Mouse (Mus musculus) midbrain, embryonic 14.5 days (tissue): ENCODE results near the gene Olfr414. TPM values are rescaled to one million over a fixed set of nuclear protein-coding genes. Genes with fewer than 3 reads are reported as not detected.

Experiments
- ATAC-seq: fragments of 200-750 bp; cut with Nextera tagmentation; 2 replicates; pipeline ENCODE4 v1.8.0; 2017; ENCODE audit warnings: moderate number of reproducible peaks, moderate library complexity; ENCODE audit not compliant: low FRiP score, low TSS enrichment
- DNase-seq: peaks from one replicate; pipeline ENCODE4 v3.0.0-alpha.2; 2015
- H3K27ac ChIP-seq: fragments of 300-500 bp; sonication (generic); replicated peaks from 2 replicates; pipeline ENCODE4 v1.5.1; 2014; ENCODE audit warnings: mild to moderate bottlenecking, low read depth, low read length, moderate library complexity
- H3K27me3 ChIP-seq: fragments of 300-500 bp; sonication (generic); 2 replicates; pipeline ENCODE4 v1.6.1; 2014; ENCODE audit warnings: low read length, control low read depth, mixed read lengths; ENCODE audit not compliant: control insufficient read depth, insufficient read depth
- H3K36me3 ChIP-seq: fragments of 300-500 bp; sonication (generic); 2 replicates; pipeline ENCODE4 v1.6.1; 2014; ENCODE audit warnings: low read length, control low read depth; ENCODE audit not compliant: control insufficient read depth, insufficient read depth
- H3K4me1 ChIP-seq: fragments of 300-500 bp; sonication (generic); 2 replicates; pipeline ENCODE4 v1.6.1; 2014; ENCODE audit warnings: mild to moderate bottlenecking, antibody characterized with exemption, low read length, control low read depth; ENCODE audit not compliant: control insufficient read depth, insufficient read depth
- H3K4me2 ChIP-seq: fragments of 300-500 bp; sonication (generic); 2 replicates; pipeline ENCODE4 v1.6.1; 2014; ENCODE audit warnings: mild to moderate bottlenecking, low read length, moderate library complexity
- H3K4me3 ChIP-seq: fragments of 300-500 bp; sonication (generic); replicated peaks from 2 replicates; pipeline ENCODE4 v1.5.1; 2014; ENCODE audit warnings: low read depth, low read length
- H3K9ac ChIP-seq: fragments of 300-500 bp; sonication (generic); replicated peaks from 2 replicates; pipeline ENCODE4 v1.6.1; 2014; ENCODE audit warnings: mild to moderate bottlenecking, low read length, moderate library complexity
- H3K9me3 ChIP-seq: fragments of 300-500 bp; sonication (generic); 2 replicates; pipeline ENCODE4 v1.6.1; 2016; ENCODE audit warnings: low read length, control low read depth, mixed read lengths; ENCODE audit not compliant: control insufficient read depth
- WGBS: fragments of 180-500 bp; shearing (Covaris S2); extraction: QIAGEN DNeasy Blood & Tissue Kit; methylation state at CpG from one replicate; pipeline ENCODE4 v1.1.7; 2014; 5-methylcytosine and 5-hydroxymethylcytosine counted together
- polyA plus RNA-seq: library from polyadenylated mRNA; unstranded; fragments of >200 nt; fragmentation: Nextera tagmentation; extraction: Ambion mirVana; gene quantifications from 2 replicates; pipeline ENCODE4 v1.2.1, GENCODE M21; 2014

The Olfr414 gene
- polyA plus RNA-seq, 1 experiment from 2014 or later: not detected

DNA sequence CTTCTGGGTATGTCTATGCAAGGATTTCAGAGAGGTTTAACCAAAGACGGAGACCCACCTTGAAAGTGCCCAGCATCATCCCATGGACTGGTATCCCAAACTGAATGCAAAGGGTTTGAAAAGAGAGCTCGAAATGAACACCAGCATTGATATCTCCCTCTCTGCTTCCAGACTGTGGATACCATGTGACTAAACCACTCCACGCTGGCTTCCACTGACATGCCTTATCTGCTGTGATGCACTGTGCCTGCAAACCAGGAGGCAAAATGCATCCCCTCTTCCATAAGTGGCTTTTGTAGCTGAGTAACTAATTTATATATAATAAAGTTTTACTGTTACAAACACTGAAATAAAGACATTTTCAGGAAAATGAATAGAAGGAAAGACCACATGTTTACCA is 41.5 kb downstream of the Olfr414 start:
- Histone ChIP-seq H3K9ac (no peak overlapping the region), H3K4me1 (no peaks in the 10 kb centered on the region), H3K27ac (no peak overlapping the region), H3K4me2 (no peak overlapping the region), H3K36me3 (no peaks in the 10 kb centered on the region), H3K4me3 (no peak overlapping the region), H3K27me3 (no peaks in the 10 kb centered on the region), H3K9me3 (no peaks in the 10 kb centered on the region)
- ATAC-seq (no peak), DNase-seq (no peak)
- WGBS: 89% methylated on average over 3 of the region's 3 CpGs

GRCm38 (mm10) chr1:174466240-174466639 is 42.4 kb downstream of the Olfr414 start:
- H3K4me3 ChIP-seq: no peak overlapping the region
- no peaks in the 10 kb centered on the region for H3K27me3 ChIP-seq
- no peaks in the 10 kb centered on the region for H3K36me3 ChIP-seq
- DNase-seq: peak; percentile 74
- H3K4me2 ChIP-seq: no peak overlapping the region
- H3K9ac ChIP-seq: no peak overlapping the region
- no peaks in the 10 kb centered on the region for H3K4me1 ChIP-seq
- 42% methylated on average over 2 of the region's 2 CpGs for WGBS
- H3K27ac ChIP-seq: no peak overlapping the region
- H3K9me3 ChIP-seq: no peaks in the 10 kb centered on the region
- ATAC-seq: no peak

DNA sequence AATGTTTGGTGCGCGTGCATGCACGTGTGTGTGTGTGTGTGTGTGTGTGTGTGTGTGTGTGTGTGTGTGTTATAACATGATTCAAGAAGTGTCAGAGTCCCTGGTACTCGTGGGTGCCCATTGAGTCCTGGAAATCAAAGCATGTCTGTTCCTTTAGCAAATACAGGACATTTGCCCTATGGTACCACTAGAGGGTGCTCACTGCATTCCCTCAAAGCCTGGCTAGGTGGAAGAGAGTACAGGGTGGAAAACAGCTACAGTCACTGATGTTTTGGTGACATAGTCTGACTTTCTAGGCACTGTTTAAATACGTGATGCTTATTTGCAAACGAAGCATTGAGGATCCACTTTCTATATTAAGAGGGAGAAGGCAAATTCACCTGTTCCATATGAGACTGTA is 45.9 kb downstream of the Olfr414 start:
- Histone ChIP-seq H3K4me3 (no peak overlapping the region), H3K36me3 (no peaks in the 10 kb centered on the region), H3K9ac (no peak overlapping the region), H3K4me2 (no peak overlapping the region), H3K27ac (no peak overlapping the region), H3K9me3 (no peaks in the 10 kb centered on the region), H3K4me1 (no peaks in the 10 kb centered on the region), H3K27me3 (no peaks in the 10 kb centered on the region)
- 5% methylated on average over 6 of the region's 6 CpGs for WGBS
- DNase-seq (peak; percentile 88), ATAC-seq (peak; percentile 79; the same call in 1 of the 2 replicates)

GRCm38 (mm10) chr1:174482567-174482966 is 58.7 kb downstream of the Olfr414 start:
- 91% methylated on average over 6 of the region's 6 CpGs for WGBS
- H3K27ac ChIP-seq: no peak overlapping the region
- no peak overlapping the region for H3K4me2 ChIP-seq
- no peak for ATAC-seq
- H3K4me3 ChIP-seq: no peak overlapping the region
- H3K27me3 ChIP-seq: no peaks in the 10 kb centered on the region
- no peaks in the 10 kb centered on the region for H3K36me3 ChIP-seq
- no peaks in the 10 kb centered on the region for H3K9me3 ChIP-seq
- DNase-seq: no peak
- H3K4me1 ChIP-seq: no peaks in the 10 kb centered on the region
- H3K9ac ChIP-seq: no peak overlapping the region

Other genes starting within 250 kb of the Olfr414 start
- not detected in 2 replicates for gene Olfr419, start 172.0 kb upstream of the Olfr414 start, polyA plus RNA-seq
- not detected in 2 replicates for gene Mptx1, start 93.5 kb upstream of the Olfr414 start, polyA plus RNA-seq
- gene Olfr417, start 58.9 kb upstream of the Olfr414 start, polyA plus RNA-seq: not detected in 2 replicates
- not detected in 2 replicates for gene Olfr248, start 33.0 kb upstream of the Olfr414 start, polyA plus RNA-seq
- not detected in 2 replicates for gene Olfr220, start 18.0 kb downstream of the Olfr414 start, polyA plus RNA-seq
- gene Fmn2, start 77.8 kb downstream of the Olfr414 start, polyA plus RNA-seq: 9.4 and 10.3 TPM in 2 replicates